Mouse (Mus musculus) layer of hippocampus, adult 9-10 months (tissue): ENCODE results near the gene Plpp1.

Source experiments
- DNase-seq: peaks from one replicate; pipeline ENCODE4 v3.0.0; 2022; ENCODE audit warnings: low spot score

Gene Plpp1

GRCm38 (mm10) chr13:112800597-112801380 lies at the start of gene Plpp1:
Gene Plpp1, plus strand, starts transcription at chr13:112800792.
- DNase-seq: peak; percentile 75

GRCm38 (mm10) chr13:112751454-112752308 lies 48.9 kb upstream of the Plpp1 start:
- no peak for DNase-seq

- no peak for DNase-seq
Measured at GRCm38 (mm10) chr13:112752309-112752975, 48.1 kb upstream of the Plpp1 start.

GRCm38 (mm10) chr13:112753522-112753921 lies 47.1 kb upstream of the Plpp1 start:
- DNase-seq: no peak

- no peak for DNase-seq
Measured at GRCm38 (mm10) chr13:112754871-112755270, 45.7 kb upstream of the Plpp1 start.

GRCm38 (mm10) chr13:112755507-112756010 lies 45.0 kb upstream of the Plpp1 start:
- DNase-seq: no peak

GRCm38 (mm10) chr13:112757395-112757794 lies 43.2 kb upstream of the Plpp1 start:
- DNase-seq: no peak

GRCm38 (mm10) chr13:112758546-112759090 lies 42.0 kb upstream of the Plpp1 start:
- DNase-seq: no peak

GRCm38 (mm10) chr13:112759364-112759763 lies 41.2 kb upstream of the Plpp1 start:
- no peak for DNase-seq

GRCm38 (mm10) chr13:112759777-112760537 lies 40.6 kb upstream of the Plpp1 start:
- DNase-seq: no peak

- DNase-seq: no peak
Measured at GRCm38 (mm10) chr13:112760538-112760881, 40.1 kb upstream of the Plpp1 start.

- DNase-seq: no peak
Measured at GRCm38 (mm10) chr13:112761787-112762186, 38.8 kb upstream of the Plpp1 start.

GRCm38 (mm10) chr13:112762548-112762947 lies 38.0 kb upstream of the Plpp1 start:
- DNase-seq: no peak

GRCm38 (mm10) chr13:112763531-112764091 lies 37.0 kb upstream of the Plpp1 start:
- DNase-seq: no peak

- no peak for DNase-seq
Measured at GRCm38 (mm10) chr13:112764556-112764955, 36.0 kb upstream of the Plpp1 start.

GRCm38 (mm10) chr13:112765654-112766053 lies 34.9 kb upstream of the Plpp1 start:
- no peak for DNase-seq

GRCm38 (mm10) chr13:112770528-112771328 lies 29.9 kb upstream of the Plpp1 start:
- no peak for DNase-seq

- no peak for DNase-seq
Measured at GRCm38 (mm10) chr13:112771447-112772208, 29.0 kb upstream of the Plpp1 start.

GRCm38 (mm10) chr13:112772252-112772651 lies 28.3 kb upstream of the Plpp1 start:
- DNase-seq: no peak
